Mouse (Mus musculus) erythroblast, embryonic 14.5 days (primary cell): ENCODE data around the gene Prdm16.

Experiments
- GATA1 ChIP-seq: IDR thresholded peaks from 2 replicates; pipeline ENCODE4 v1.6.1; 2012; ENCODE audit warnings: low read length, inconsistent platforms, mixed read lengths
- TAL1 ChIP-seq: IDR thresholded peaks from 3 replicates; pipeline ENCODE4 v1.6.1; 2012; ENCODE audit warnings: low read length, inconsistent platforms, mixed read lengths

DNA sequence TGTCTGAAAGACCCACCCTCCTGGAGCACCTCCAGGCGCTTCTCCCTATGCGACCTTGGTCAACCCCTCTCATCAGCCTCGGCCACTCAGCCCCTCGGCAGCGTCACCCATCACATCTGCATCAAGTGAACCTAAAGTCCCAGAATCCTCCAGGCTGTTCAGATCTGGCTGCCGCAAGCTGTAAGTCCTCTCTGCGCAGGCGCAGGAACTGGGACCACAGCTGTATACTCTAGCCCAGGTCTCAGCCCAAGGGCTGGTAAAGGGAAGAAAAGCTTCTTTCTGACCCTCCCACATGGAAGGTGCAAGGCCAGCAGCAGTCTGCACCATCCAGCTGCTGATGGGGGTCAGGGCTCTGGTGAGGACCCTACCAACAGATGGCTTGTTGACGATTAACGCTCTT is 226.8 kb downstream of the Prdm16 start:
- TF ChIP-seq TAL1, result no peak
- no peak for TF ChIP-seq GATA1
